Mouse (Mus musculus): ENCODE results near the gene Tmem107.

- TF ChIP-seq EP300 (IDR thresholded peaks at IDR 0.05; ENCODE audit: low read length) (no peak), CTCF (conservative IDR thresholded peaks at IDR 0.05 in 1 of 2, IDR thresholded peaks at IDR 0.05 in 1 of 2; ENCODE audit: low read depth in 2 of 2, low read length in 2 of 2) (no peak), RCOR1 (conservative IDR thresholded peaks at IDR 0.05; ENCODE audit: low read depth, low read length) (no peak), POLR2A (IDR thresholded peaks at IDR 0.05; ENCODE audit: low read depth, low read length) (no peak), MAX (IDR thresholded peaks at IDR 0.05; ENCODE audit: low read length) (no peak), CHD2 (IDR thresholded peaks at IDR 0.05; ENCODE audit: low read length) (no peak), ZNF384 (IDR thresholded peaks at IDR 0.05; ENCODE audit: low read depth, low read length) (no peak), TCF12 (IDR thresholded peaks at IDR 0.05; ENCODE audit: low read depth, low read length) (no peak), ELF1 (IDR thresholded peaks at IDR 0.05; ENCODE audit: low read depth, low read length) (no peak), HCFC1 (IDR thresholded peaks at IDR 0.05; ENCODE audit: low read depth, low read length) (no peak), JUN (IDR thresholded peaks at IDR 0.05; ENCODE audit: insufficient read depth, low read depth, low read length) (no peak), ETS1 (conservative IDR thresholded peaks at IDR 0.05; ENCODE audit: low read depth, low read length) (no peak), MXI1 (IDR thresholded peaks at IDR 0.05; ENCODE audit: low read depth, low read length) (no peak)
Measured at GRCm38 (mm10) chr11:69114621-69115020, 44.0 kb downstream of the Tmem107 start.
